Mouse (Mus musculus) kidney, adult 2 months (tissue): ENCODE measurements at regions not wholly inside any gene's neighbourhood (a gene's known extent, or its start where the extent isn't known, plus 50 kb on each side); places are given as distances from the start of the nearest gene placed in this dataset.

Experiments used
- DNase-seq: peaks from one replicate; pipeline ENCODE4 v3.0.0; 2021
- H3K27ac ChIP-seq: fragments of 200-500 bp; 2 replicates; pipeline ENCODE4 v1.5.1; 2012; ENCODE audit warnings: low read depth, low read length, control low read depth, inconsistent platforms; ENCODE audit not compliant: insufficient read depth
- H3K27me3 ChIP-seq: fragments of 200-500 bp; replicated peaks from 2 replicates; pipeline ENCODE4 v1.6.1; 2012; ENCODE audit warnings: mild to moderate bottlenecking, moderate library complexity, low read length, inconsistent platforms; ENCODE audit not compliant: control insufficient read depth, insufficient read depth
- H3K36me3 ChIP-seq: fragments of 200-500 bp; 2 replicates; pipeline ENCODE4 v1.6.1; 2012; ENCODE audit warnings: mild to moderate bottlenecking, moderate library complexity, low read length, inconsistent platforms; ENCODE audit not compliant: control insufficient read depth, insufficient read depth
- H3K4me1 ChIP-seq: fragments of 200-500 bp; 2 replicates; pipeline ENCODE4 v1.6.1; 2011; ENCODE audit warnings: low read length; ENCODE audit not compliant: control insufficient read depth, insufficient read depth
- H3K4me3 ChIP-seq: fragments of 200-500 bp; 2 replicates; pipeline ENCODE4 v1.5.1; 2011; ENCODE audit warnings: mild to moderate bottlenecking, low read depth, low read length, control low read depth; ENCODE audit not compliant: insufficient read depth
- CTCF ChIP-seq: fragments of 200-500 bp; conservative IDR thresholded peaks from 2 replicates; pipeline ENCODE4 v1.5.1; 2011; ENCODE audit warnings: low read depth, mild to moderate bottlenecking, control low read depth, low read length, moderate library complexity, mixed read lengths; ENCODE audit not compliant: insufficient read depth, insufficient read length
- POLR2A ChIP-seq: fragments of 200-500 bp; IDR thresholded peaks from one replicate; pipeline ENCODE4 v1.6.1; 2011; ENCODE audit warnings: low read depth, low read length, control low read depth
- WGBS: fragments of 180-500 bp; shearing (Covaris S2); methylation state at CpG from one replicate; pipeline ENCODE4 v1.1.7; 2018; 5-methylcytosine and 5-hydroxymethylcytosine counted together

DNA sequence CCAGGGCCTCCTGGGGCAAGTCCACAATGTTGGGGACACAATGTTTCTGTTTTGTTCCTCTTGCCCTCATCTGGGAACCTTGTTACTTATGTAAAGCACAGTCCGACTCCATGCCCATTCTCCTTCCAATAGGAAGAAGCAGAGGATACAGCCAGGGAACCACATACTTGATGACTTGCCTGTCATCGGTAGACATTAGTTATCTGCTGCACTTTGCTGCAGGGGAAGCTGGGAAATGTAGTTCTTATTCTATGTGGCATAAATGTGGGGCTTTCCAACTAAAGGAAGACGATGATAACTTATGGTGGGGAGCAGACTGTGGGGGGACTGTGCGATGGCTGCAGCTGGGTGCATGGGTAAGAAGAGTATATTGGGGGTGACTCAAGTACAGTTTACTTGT is 252.0 kb downstream of the Matn1 start:
- H3K4me1 ChIP-seq: no peaks in the 10 kb centered on the region
- 85% methylated on average over 4 of the region's 4 CpGs for WGBS
- no peaks in the 10 kb centered on the region for H3K36me3 ChIP-seq
- H3K4me3 ChIP-seq: no peak overlapping the region
- no peaks in the 10 kb centered on the region for H3K27me3 ChIP-seq
- DNase-seq: no peak
- H3K27ac ChIP-seq: no peak overlapping the region
- TF ChIP-seq POLR2A: no peak
- no peak for TF ChIP-seq CTCF

DNA sequence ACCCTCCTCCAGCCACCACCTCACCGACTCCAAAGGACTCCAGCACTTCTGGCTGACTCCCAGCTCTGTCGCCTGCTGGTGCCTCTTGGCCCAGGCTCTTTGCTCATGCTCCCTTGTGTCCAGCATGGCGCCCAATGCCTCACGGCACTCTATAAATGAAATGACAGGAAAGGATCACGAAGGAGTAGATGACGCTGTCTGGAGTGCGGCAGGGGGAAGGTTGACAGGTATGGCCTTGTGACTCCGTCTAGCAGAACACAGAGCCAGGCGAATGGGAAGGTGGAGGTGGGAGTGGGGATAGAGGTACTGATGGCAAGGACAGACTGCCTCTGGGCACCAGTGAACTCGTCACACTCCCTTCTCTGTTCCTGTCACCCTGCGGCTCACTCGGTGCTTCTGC is 259.5 kb downstream of the Matn1 start:
- DNase-seq: no peak
- Histone ChIP-seq H3K27ac (no peak overlapping the region), H3K27me3 (no peaks in the 10 kb centered on the region), H3K4me3 (no peak overlapping the region), H3K36me3 (no peaks in the 10 kb centered on the region), H3K4me1 (no peaks in the 10 kb centered on the region)
- TF ChIP-seq POLR2A (no peak), CTCF (no peak)
- 90% methylated on average over 12 of the region's 12 CpGs for WGBS

GRCm38 (mm10) chr4:131204722-131205121 is 260.5 kb downstream of the Matn1 start:
- H3K36me3 ChIP-seq: no peaks in the 10 kb centered on the region
- no peak for DNase-seq
- no peak overlapping the region for H3K4me3 ChIP-seq
- WGBS: 83% methylated on average over 3 of the region's 3 CpGs
- H3K27ac ChIP-seq: no peak overlapping the region
- no peaks in the 10 kb centered on the region for H3K4me1 ChIP-seq
- TF ChIP-seq POLR2A (no peak), CTCF (no peak)
- H3K27me3 ChIP-seq: no peaks in the 10 kb centered on the region

DNA sequence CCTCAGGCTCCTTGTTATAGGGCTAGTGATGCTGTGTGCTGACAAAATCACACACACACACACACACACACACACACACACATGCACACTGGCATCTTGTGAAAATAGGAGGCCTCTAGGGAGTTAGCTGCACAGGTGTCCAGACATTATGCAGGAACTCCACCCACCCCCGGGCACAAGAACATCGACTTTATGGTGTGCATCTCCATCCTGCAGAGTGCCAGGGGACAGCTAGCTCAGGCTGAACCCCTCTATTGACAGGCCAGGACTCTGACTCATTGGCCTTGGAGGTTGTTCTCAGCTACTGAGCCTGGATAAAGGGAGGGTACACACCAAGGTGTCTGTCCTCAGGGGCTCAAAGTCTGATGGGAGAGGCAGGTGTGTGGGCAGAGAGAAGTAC is 260.9 kb downstream of the Matn1 start:
- no peaks in the 10 kb centered on the region for H3K27me3 ChIP-seq
- TF ChIP-seq CTCF (no peak), POLR2A (no peak)
- 76% methylated on average over 2 of the region's 2 CpGs for WGBS
- H3K4me3 ChIP-seq: no peak overlapping the region
- H3K36me3 ChIP-seq: no peaks in the 10 kb centered on the region
- DNase-seq: no peak
- no peak overlapping the region for H3K27ac ChIP-seq
- H3K4me1 ChIP-seq: no peaks in the 10 kb centered on the region

DNA sequence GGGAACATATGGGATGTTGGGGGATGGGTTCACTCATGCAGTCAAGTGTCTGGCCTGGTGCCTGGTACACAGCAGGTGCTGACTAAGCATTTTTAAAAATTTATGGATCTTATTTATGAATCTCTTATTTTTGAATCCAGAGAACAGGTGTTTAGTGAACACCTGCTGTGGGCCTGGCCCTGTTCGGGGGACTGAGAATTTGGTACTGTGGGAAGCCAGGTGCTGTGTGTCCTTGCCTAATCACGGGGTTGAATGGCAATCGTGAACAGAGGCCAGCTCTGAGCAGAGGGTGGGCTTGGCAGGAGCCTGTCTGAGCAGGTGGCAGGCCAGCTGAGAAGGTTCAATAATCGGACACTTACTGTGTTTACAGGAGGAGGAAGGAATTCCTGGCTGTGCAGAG is 261.5 kb downstream of the Matn1 start:
- no peak overlapping the region for H3K27ac ChIP-seq
- no peaks in the 10 kb centered on the region for H3K4me1 ChIP-seq
- 51% methylated on average over 4 of the region's 4 CpGs for WGBS
- TF ChIP-seq CTCF: no peak
- TF ChIP-seq POLR2A: no peak
- no peak for DNase-seq
- no peaks in the 10 kb centered on the region for H3K36me3 ChIP-seq
- H3K4me3 ChIP-seq: no peak overlapping the region
- H3K27me3 ChIP-seq: no peaks in the 10 kb centered on the region

DNA sequence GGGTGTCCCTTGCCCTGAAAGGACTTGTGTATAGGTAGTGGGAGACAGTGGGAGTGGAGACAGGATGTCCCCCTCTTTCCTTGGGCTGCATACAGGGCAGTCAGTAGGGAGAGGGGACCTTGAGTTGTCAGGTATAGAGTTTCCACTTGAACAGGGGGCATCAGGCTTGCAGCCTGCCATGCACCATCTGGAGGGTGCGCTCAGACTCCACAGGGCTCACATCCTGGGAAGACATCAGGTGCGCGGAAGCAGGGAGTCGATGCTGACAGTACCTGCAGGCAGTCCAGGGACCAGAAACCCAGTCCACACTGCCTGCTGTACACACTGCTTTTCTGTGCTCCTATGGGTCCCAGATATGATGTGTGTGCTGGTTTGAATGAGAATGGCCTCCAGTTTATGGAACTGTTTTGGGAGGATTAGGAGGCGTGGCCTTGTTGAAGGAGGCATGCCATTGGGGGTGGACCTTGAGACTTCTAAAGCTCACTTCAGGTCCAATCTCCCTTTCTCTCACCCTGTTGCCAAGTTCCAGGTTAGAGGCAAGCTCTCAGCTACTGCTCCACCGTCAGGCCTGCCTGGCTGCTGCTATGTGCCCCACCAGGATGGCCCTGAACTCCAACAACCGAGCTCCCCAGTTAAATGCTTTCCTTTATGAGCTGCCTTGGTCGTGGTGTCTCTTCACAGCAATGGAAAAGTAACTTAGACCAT is 262.1 kb downstream of the Matn1 start:
- WGBS: 87% methylated on average over 8 of the region's 8 CpGs
- H3K4me1 ChIP-seq: no peaks in the 10 kb centered on the region
- no peaks in the 10 kb centered on the region for H3K27me3 ChIP-seq
- no peak for DNase-seq
- H3K27ac ChIP-seq: no peak overlapping the region
- H3K4me3 ChIP-seq: no peak overlapping the region
- H3K36me3 ChIP-seq: no peaks in the 10 kb centered on the region
- TF ChIP-seq POLR2A (no peak), CTCF (no peak)

GRCm38 (mm10) chr4:131206886-131207200 is 262.7 kb downstream of the Matn1 start:
- Histone ChIP-seq H3K27ac (no peak overlapping the region), H3K27me3 (no peaks in the 10 kb centered on the region), H3K36me3 (no peaks in the 10 kb centered on the region), H3K4me1 (no peaks in the 10 kb centered on the region), H3K4me3 (no peak overlapping the region)
- TF ChIP-seq POLR2A (no peak), CTCF (no peak)
- WGBS: 64% methylated on average over 4 of the region's 4 CpGs
- no peak for DNase-seq

GRCm38 (mm10) chr4:131207249-131207648 is 263.1 kb downstream of the Matn1 start:
- DNase-seq: no peak
- Histone ChIP-seq H3K4me3 (no peak overlapping the region), H3K4me1 (no peaks in the 10 kb centered on the region), H3K36me3 (no peaks in the 10 kb centered on the region), H3K27me3 (no peaks in the 10 kb centered on the region), H3K27ac (no peak overlapping the region)
- 78% methylated on average over 2 of the region's 2 CpGs for WGBS
- TF ChIP-seq CTCF: no peak
- TF ChIP-seq POLR2A: no peak
